Mouse (Mus musculus): ENCODE results near the gene Krt80. TPM values are rescaled to one million over a fixed set of nuclear protein-coding genes. Genes with fewer than 3 reads are reported as not detected.

Krt80 gene
- polyA plus RNA-seq, 1 experiment: 3.8 TPM

DNA sequence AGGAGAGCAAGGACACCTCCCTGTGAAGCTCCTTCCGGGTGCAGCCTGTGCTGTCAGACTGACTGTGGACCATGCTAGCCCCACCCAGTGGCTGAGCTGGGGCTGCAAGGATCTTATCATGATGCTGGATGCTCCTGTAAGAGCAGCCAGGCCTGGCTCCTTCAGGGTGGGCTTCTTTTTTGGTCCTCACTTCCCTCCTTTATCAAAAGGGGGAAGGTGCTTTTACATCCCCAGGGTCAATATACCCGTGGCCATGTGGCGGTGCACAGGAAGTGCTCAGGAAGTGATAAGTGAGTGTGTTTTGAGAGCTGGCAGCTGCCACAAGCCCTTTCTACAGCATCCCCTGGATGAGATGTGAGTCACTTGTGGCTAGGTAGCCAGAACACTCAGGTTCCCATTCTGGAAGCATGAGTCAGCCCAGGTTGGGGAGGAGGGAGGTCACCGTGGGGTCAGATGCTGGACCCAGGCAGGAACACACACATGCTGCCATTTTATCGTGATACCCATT, 18.1 kb upstream of the Krt80 start:
- Histone ChIP-seq H3K27me3 (ENCODE audit: control insufficient read depth, insufficient read depth, low read length) (no peaks in the 10 kb centered on the region), H3K36me3 (ENCODE audit: control insufficient read depth, insufficient read depth, low read length) (no peaks in the 10 kb centered on the region), H3K4me1 (replicated peaks; ENCODE audit: control insufficient read depth, insufficient read depth, low read length) (no peaks in the 10 kb centered on the region), H3K4me3 (ENCODE audit: control insufficient read depth, insufficient read depth, low read length) (no peak overlapping the region), H3K27ac (ENCODE audit: control insufficient read depth, insufficient read depth, low read length) (no peak overlapping the region)
- WGBS: 3% methylated on average over 5 of the region's 5 CpGs
- no peak for TF ChIP-seq POLR2A (IDR thresholded peaks at IDR 0.05; ENCODE audit: control insufficient read depth, extremely low read depth, insufficient read depth, low read length, poor library complexity)
- no peak for TF ChIP-seq CTCF (IDR thresholded peaks at IDR 0.05; ENCODE audit: borderline replicate concordance, control insufficient read depth, extremely low read depth, insufficient read depth, low read length, poor library complexity)
- DNase-seq: peak; percentile 11

DNA sequence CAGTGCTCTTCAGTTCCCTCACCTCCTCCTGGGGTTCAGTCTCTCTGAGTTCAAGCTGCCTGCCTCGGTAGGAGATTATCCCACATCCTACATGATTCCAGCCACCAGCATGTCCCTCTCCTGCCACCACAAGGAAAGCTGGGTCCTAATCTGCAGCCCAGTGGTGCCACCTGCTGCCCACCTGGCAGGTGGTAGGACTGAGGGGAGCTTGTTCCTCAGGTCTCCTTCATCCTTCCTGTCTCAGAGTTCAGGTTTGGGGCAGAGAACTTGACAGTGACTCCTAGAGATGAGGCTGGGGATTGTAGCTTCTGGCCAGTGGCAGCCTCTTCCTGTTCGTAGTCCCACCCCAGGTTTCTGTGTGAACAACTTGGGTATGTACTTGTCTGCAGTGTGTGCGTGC, 17.2 kb upstream of the Krt80 start:
- Histone ChIP-seq H3K36me3 (ENCODE audit: control insufficient read depth, insufficient read depth, low read length) (no peaks in the 10 kb centered on the region), H3K4me3 (ENCODE audit: control insufficient read depth, insufficient read depth, low read length) (no peak overlapping the region), H3K4me1 (replicated peaks; ENCODE audit: control insufficient read depth, insufficient read depth, low read length) (no peaks in the 10 kb centered on the region), H3K27me3 (ENCODE audit: control insufficient read depth, insufficient read depth, low read length) (no peaks in the 10 kb centered on the region), H3K27ac (ENCODE audit: control insufficient read depth, insufficient read depth, low read length) (no peak overlapping the region)
- 57% methylated on average over 3 of the region's 3 CpGs for WGBS
- TF ChIP-seq CTCF (IDR thresholded peaks at IDR 0.05; ENCODE audit: borderline replicate concordance, control insufficient read depth, extremely low read depth, insufficient read depth, low read length, poor library complexity) (no peak), POLR2A (IDR thresholded peaks at IDR 0.05; ENCODE audit: control insufficient read depth, extremely low read depth, insufficient read depth, low read length, poor library complexity) (no peak)
- no peak for DNase-seq

DNA sequence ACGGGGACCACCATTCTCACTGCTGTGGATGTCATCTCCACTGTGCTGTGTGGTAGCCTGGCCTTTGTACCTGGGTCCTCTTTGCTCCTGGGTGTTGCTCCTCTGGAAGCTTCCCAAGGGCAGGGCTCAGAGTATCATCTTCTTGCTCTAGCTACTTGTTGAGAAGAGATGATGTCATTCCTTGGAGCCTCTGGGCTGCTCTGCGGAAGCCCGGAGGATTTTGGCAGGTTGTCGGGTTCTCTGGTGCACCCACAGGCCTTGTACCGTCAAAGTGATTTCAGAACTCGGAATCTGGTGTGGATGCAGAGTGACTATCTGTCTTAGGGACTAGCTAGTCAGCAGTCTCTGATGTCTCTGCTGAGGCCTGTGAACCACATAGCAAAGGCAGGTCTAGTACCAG, 15.1 kb upstream of the Krt80 start:
- DNase-seq: no peak
- Histone ChIP-seq H3K36me3 (ENCODE audit: control insufficient read depth, insufficient read depth, low read length) (no peaks in the 10 kb centered on the region), H3K4me3 (ENCODE audit: control insufficient read depth, insufficient read depth, low read length) (no peak overlapping the region), H3K27me3 (ENCODE audit: control insufficient read depth, insufficient read depth, low read length) (no peaks in the 10 kb centered on the region), H3K27ac (ENCODE audit: control insufficient read depth, insufficient read depth, low read length) (no peak overlapping the region), H3K4me1 (replicated peaks; ENCODE audit: control insufficient read depth, insufficient read depth, low read length) (no peaks in the 10 kb centered on the region)
- TF ChIP-seq CTCF (IDR thresholded peaks at IDR 0.05; ENCODE audit: borderline replicate concordance, control insufficient read depth, extremely low read depth, insufficient read depth, low read length, poor library complexity): no peak
- TF ChIP-seq POLR2A (IDR thresholded peaks at IDR 0.05; ENCODE audit: control insufficient read depth, extremely low read depth, insufficient read depth, low read length, poor library complexity): no peak
- 89% methylated on average over 6 of the region's 6 CpGs for WGBS

DNA sequence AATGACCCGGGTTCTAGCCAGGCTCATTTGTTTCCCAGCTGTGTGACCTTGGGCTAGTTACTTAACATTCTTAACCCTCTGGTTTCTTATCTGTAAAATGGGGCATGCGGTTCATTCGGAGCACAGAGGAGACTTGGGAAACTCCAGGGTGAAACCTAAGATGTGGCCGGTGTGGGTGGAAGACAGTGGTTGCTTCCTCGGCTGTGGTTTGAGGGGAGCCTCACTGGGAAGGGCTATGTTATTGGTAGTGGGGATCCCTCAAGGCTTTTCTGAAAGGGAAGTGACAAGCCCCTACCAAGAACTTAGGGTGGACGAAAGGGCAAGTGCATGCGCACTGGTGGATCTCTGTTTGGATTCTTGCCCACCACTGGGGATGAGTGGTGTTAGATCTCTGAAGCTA, 14.6 kb upstream of the Krt80 start:
- no peaks in the 10 kb centered on the region for H3K36me3 ChIP-seq (ENCODE audit: control insufficient read depth, insufficient read depth, low read length)
- no peaks in the 10 kb centered on the region for H3K27me3 ChIP-seq (ENCODE audit: control insufficient read depth, insufficient read depth, low read length)
- H3K4me3 ChIP-seq (ENCODE audit: control insufficient read depth, insufficient read depth, low read length): no peak overlapping the region
- no peaks in the 10 kb centered on the region for H3K4me1 ChIP-seq (replicated peaks; ENCODE audit: control insufficient read depth, insufficient read depth, low read length)
- H3K27ac ChIP-seq (ENCODE audit: control insufficient read depth, insufficient read depth, low read length): no peak overlapping the region
- WGBS: 9% methylated on average over 7 of the region's 7 CpGs
- TF ChIP-seq CTCF (IDR thresholded peaks at IDR 0.05; ENCODE audit: borderline replicate concordance, control insufficient read depth, extremely low read depth, insufficient read depth, low read length, poor library complexity) (no peak), POLR2A (IDR thresholded peaks at IDR 0.05; ENCODE audit: control insufficient read depth, extremely low read depth, insufficient read depth, low read length, poor library complexity) (no peak)
- no peak for DNase-seq

DNA sequence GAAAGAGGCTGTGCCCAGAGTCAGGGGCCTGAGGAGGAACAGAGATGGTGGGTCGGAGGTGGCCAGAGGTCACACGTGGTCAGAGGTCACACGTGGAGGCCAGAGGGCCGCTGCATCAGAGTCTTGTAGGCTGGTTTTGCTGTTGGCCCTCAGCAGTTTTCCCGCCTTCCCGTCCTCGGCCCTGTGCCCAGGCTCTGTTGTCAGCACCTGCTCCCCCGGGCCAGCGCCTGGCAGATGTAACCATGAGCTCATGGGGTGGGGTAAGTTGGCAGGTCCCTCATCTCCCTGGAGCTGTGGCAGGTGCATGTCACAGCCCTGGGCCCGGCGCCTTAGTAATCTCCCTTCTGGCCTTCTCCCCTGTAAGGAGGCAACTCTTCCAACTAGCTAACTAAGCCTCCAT, 12.8 kb upstream of the Krt80 start:
- H3K36me3 ChIP-seq (ENCODE audit: control insufficient read depth, insufficient read depth, low read length): no peaks in the 10 kb centered on the region
- no peaks in the 10 kb centered on the region for H3K27me3 ChIP-seq (ENCODE audit: control insufficient read depth, insufficient read depth, low read length)
- no peak overlapping the region for H3K27ac ChIP-seq (ENCODE audit: control insufficient read depth, insufficient read depth, low read length)
- TF ChIP-seq POLR2A (IDR thresholded peaks at IDR 0.05; ENCODE audit: control insufficient read depth, extremely low read depth, insufficient read depth, low read length, poor library complexity): no peak
- TF ChIP-seq CTCF (IDR thresholded peaks at IDR 0.05; ENCODE audit: borderline replicate concordance, control insufficient read depth, extremely low read depth, insufficient read depth, low read length, poor library complexity): no peak
- 89% methylated on average over 11 of the region's 11 CpGs for WGBS
- no peak overlapping the region for H3K4me3 ChIP-seq (ENCODE audit: control insufficient read depth, insufficient read depth, low read length)
- DNase-seq: no peak
- no peaks in the 10 kb centered on the region for H3K4me1 ChIP-seq (replicated peaks; ENCODE audit: control insufficient read depth, insufficient read depth, low read length)

DNA sequence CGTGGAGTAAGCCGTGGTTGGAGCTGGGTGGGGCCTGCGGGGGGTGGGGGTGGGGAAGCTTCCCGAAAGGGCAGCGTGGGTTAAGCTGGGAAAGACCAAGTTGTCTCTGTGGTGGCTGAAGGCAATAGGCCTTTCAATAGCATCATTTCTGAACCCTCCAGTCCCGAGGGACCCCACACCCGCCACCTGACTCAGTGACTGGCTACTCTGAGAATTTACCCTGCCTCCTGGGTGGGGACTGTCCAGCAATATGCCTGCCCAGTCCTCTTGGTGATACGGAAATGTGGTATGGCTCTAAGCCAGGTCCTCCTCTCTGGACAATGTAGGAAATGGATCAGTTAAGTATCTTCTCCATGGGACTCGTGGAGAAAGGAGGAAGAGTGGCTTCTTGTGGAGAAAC, 11.8 kb upstream of the Krt80 start:
- Histone ChIP-seq H3K36me3 (ENCODE audit: control insufficient read depth, insufficient read depth, low read length) (no peaks in the 10 kb centered on the region), H3K27ac (ENCODE audit: control insufficient read depth, insufficient read depth, low read length) (no peak overlapping the region), H3K27me3 (ENCODE audit: control insufficient read depth, insufficient read depth, low read length) (no peaks in the 10 kb centered on the region), H3K4me1 (replicated peaks; ENCODE audit: control insufficient read depth, insufficient read depth, low read length) (no peaks in the 10 kb centered on the region), H3K4me3 (ENCODE audit: control insufficient read depth, insufficient read depth, low read length) (no peak overlapping the region)
- WGBS: 76% methylated on average over 9 of the region's 9 CpGs
- TF ChIP-seq CTCF (IDR thresholded peaks at IDR 0.05; ENCODE audit: borderline replicate concordance, control insufficient read depth, extremely low read depth, insufficient read depth, low read length, poor library complexity): no peak
- TF ChIP-seq POLR2A (IDR thresholded peaks at IDR 0.05; ENCODE audit: control insufficient read depth, extremely low read depth, insufficient read depth, low read length, poor library complexity): no peak
- no peak for DNase-seq

DNA sequence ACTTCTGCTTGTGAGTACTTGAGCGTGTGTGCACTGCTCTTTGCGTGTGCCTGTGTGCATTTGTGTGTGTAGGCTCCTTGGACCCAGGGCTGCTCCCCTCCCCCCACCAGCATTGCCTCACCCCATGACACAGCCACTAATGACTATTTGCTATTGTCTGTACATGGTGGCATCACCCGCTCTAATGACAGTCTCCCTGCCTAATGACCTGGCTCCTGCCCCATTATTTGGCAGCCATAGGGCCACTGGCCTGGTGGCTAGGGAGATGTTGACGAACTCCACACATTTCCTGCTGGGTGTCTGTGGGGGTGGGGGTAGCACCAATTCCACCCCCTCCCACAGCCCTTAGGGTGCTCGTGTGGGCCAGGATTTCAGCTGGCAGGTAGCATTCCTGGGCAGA, 8.7 kb upstream of the Krt80 start:
- Histone ChIP-seq H3K4me3 (ENCODE audit: control insufficient read depth, insufficient read depth, low read length) (no peak overlapping the region), H3K27me3 (ENCODE audit: control insufficient read depth, insufficient read depth, low read length) (no peaks in the 10 kb centered on the region)
- WGBS: 91% methylated on average over 5 of the region's 5 CpGs

More for the DNA sequence above, 8.7 kb upstream of the Krt80 start:
- TF ChIP-seq POLR2A (IDR thresholded peaks at IDR 0.05; ENCODE audit: control insufficient read depth, extremely low read depth, insufficient read depth, low read length, poor library complexity) (no peak), CTCF (IDR thresholded peaks at IDR 0.05; ENCODE audit: borderline replicate concordance, control insufficient read depth, extremely low read depth, insufficient read depth, low read length, poor library complexity) (no peak)
- Histone ChIP-seq H3K27ac (ENCODE audit: control insufficient read depth, insufficient read depth, low read length) (no peak overlapping the region), H3K4me1 (replicated peaks; ENCODE audit: control insufficient read depth, insufficient read depth, low read length) (peaks cover 3% of the 10 kb centered on the region; the same call in 1 of the 2 replicates), H3K36me3 (ENCODE audit: control insufficient read depth, insufficient read depth, low read length) (no peaks in the 10 kb centered on the region)
- no peak for DNase-seq

All from thymus, adult 2 months (tissue).